19 mouse cellular contexts compared by ENCODE assay signal in genomic region chr2:109303638-109304037, GRCm38 (mm10). TPM values are rescaled to one million over a fixed set of nuclear protein-coding genes. Genes with fewer than 3 reads are reported as not detected.
DNase-seq lines count a peak whose midpoint lies in the region; ATAC-seq and TF ChIP-seq lines count a peak whose summit lies in the region.
"Had no signal": no experiment of that assay in that cellular context is flagged by ENCODE, and none has a peak within 500 bp of the region (broad histone marks: within the 10 kb centered on the region; RNA-seq: fewer than 3 reads in every experiment).

No protein-coding gene starts in this region.

- peak; percentile 15 for DNase-seq in MEL (ENCODE audit: low read depth, low spot score)
- DNase-seq: adrenal gland, adult 2 months; adrenal gland, adult 8-10 months; adrenal gland, postnatal 10 days; adrenal gland, postnatal 14 days; adrenal gland, postnatal 25 days; adrenal gland, postnatal 36 days; B cell, adult 2 months; cerebellum, adult 11 months; cerebellum, adult 11-12 months; cerebellum, adult 18-20 months; cerebellum, adult 2 months; cerebellum, adult 8-10 months had no signal

- peaks cover 15 to 25% of the 10 kb centered on the region in 2 experiments for H3K36me3 ChIP-seq in MEL (ENCODE audit: control insufficient read depth in 1 of 2, insufficient read depth in 2 of 2, low read length in 2 of 2)

- H3K27me3 ChIP-seq in MEL (ENCODE audit: control insufficient read depth in 1 of 2, insufficient read depth in 2 of 2, low read length in 2 of 2): no peaks in the 10 kb centered on the region
- H3K27me3 ChIP-seq: CH12.LX, Patski had no signal

- peaks cover 3 to 4% of the 10 kb centered on the region in 2 experiments; a peak in 2 of 4 replicates for H3K4me1 ChIP-seq in MEL (ENCODE audit: control insufficient read depth in 1 of 2, insufficient read depth in 2 of 2, low read length in 2 of 2)

- no peak overlapping the region for H3K27ac ChIP-seq in MEL (ENCODE audit: control insufficient read depth, low read depth, low read length)

- ATAC-seq in megakaryocyte-erythroid progenitor cell, adult 5-6 weeks (replicated peaks; ENCODE audit: low FRiP score, low TSS enrichment, poor library complexity, severe bottlenecking): no peak
- ATAC-seq: activated CD4-positive, CD25-positive, alpha-beta regulatory T cell, adult 4 months; CD4-positive, CD25-positive, alpha-beta regulatory T cell, adult 4 months; Patski had no signal

- H3K9me3 ChIP-seq in MEL (replicated peaks; ENCODE audit: insufficient read depth, low read length): no peaks in the 10 kb centered on the region
- H3K9me3 ChIP-seq: G1E had no signal

- no peak for TF ChIP-seq CTCF in MEL (IDR thresholded peaks at IDR 0.05 in 2 of 3, conservative IDR thresholded peaks at IDR 0.05 in 1 of 3; ENCODE audit: control insufficient read depth in 1 of 3, insufficient read depth in 1 of 3, low read depth in 2 of 3, low read length in 3 of 3, poor library complexity in 1 of 3, severe bottlenecking in 1 of 3)

- TF ChIP-seq RAD21 in MEL (IDR thresholded peaks at IDR 0.05; ENCODE audit: low read depth, low read length): no peak

- H3K4me3 ChIP-seq in MEL (ENCODE audit: control insufficient read depth in 1 of 2, insufficient read depth in 1 of 2, low read depth in 2 of 2, low read length in 2 of 2): no peak overlapping the region

- H3K9ac ChIP-seq in MEL (ENCODE audit: control insufficient read depth, low read depth, low read length, poor library complexity, severe bottlenecking): no peak overlapping the region

- no peaks in the 10 kb centered on the region for H3K79me2 ChIP-seq in MEL (ENCODE audit: control insufficient read depth, insufficient read depth, low read length, poor library complexity)

- peak in 1 of 2 experiments; percentile 68; a peak in 2 of 4 replicates for TF ChIP-seq EP300 in MEL (IDR thresholded peaks at IDR 0.05; ENCODE audit: low read depth in 1 of 2, low read length in 2 of 2)

- TF ChIP-seq POLR2A in MEL (IDR thresholded peaks at IDR 0.05; ENCODE audit: control insufficient read depth in 1 of 2, insufficient read depth in 1 of 2, low read depth in 1 of 2, low read length in 2 of 2, poor library complexity in 1 of 2): no peak

TF ChIP-seq in MEL, 35 proteins besides CTCF, POLR2A, EP300 and RAD21:
- TF ChIP-seq GATA1 (IDR thresholded peaks at IDR 0.05; ENCODE audit: low read depth, low read length) (peak; percentile 85), RCOR1 (IDR thresholded peaks at IDR 0.05; ENCODE audit: low read depth, low read length) (0 out of 2 replicates have a peak, but pooled peaks have one; percentile 10), ZMIZ1 (IDR thresholded peaks at IDR 0.05; ENCODE audit: low read depth, low read length) (no peak)

RNA-seq across cellular contexts. Expression of gene Mettl15, which starts 23.1 kb away (rescaled TPM):
- 3.1 and 3.7 TPM in 2 replicates for total RNA-seq in MEL (2012; rRNA removed)
- 1 to 10 TPM in 1 of 2 experiments, not detected in 1; 5.3 TPM for polyA plus RNA-seq in MEL (2012; ENCODE audit: insufficient read depth in 1 of 2, insufficient read length in 2 of 2, low read depth in 1 of 2, low replicate concordance in 2 of 2, missing spikeins in 1 of 2)
- total RNA-seq in megakaryocyte-erythroid progenitor cell, adult 5-6 weeks (2014; fragmentation: Nextera tagmentation): 10.6 and 10.7 TPM in 2 replicates
- 9.7 and 9.8 TPM in 2 replicates for total RNA-seq in megakaryocyte-erythroid progenitor cell, adult 5-6 weeks (2017)

RNA-seq across cellular contexts. Expression of gene Kif18a, which starts 23.1 kb away (rescaled TPM):
- 10.2 and 11.7 TPM in 2 replicates for total RNA-seq in MEL (2012; rRNA removed)
- 1 to 10 TPM in 1 of 2 experiments, not detected in 1; 7.9 TPM for polyA plus RNA-seq in MEL (2012; ENCODE audit: insufficient read depth in 1 of 2, insufficient read length in 2 of 2, low read depth in 1 of 2, low replicate concordance in 2 of 2, missing spikeins in 1 of 2)
- total RNA-seq in megakaryocyte-erythroid progenitor cell, adult 5-6 weeks (2014; fragmentation: Nextera tagmentation): 23.5 and 29.0 TPM in 2 replicates
- total RNA-seq in megakaryocyte-erythroid progenitor cell, adult 5-6 weeks (2017): 31.3 and 37.5 TPM in 2 replicates
- polyA plus RNA-seq: adrenal gland, adult 2 months had no signal
